Mouse (Mus musculus): ENCODE data around the gene Cldn7.

GRCm38 (mm10) chr11:69995391-69995960, 30.9 kb downstream of the Cldn7 start, which contains the start of gene Phf23:
- TF ChIP-seq CTCF (IDR thresholded peaks at IDR 0.05; ENCODE audit: insufficient read depth, low read length) (peak; percentile 25; the same call in 1 of the 2 replicates), POLR2A (IDR thresholded peaks at IDR 0.05; ENCODE audit: borderline replicate concordance, extremely low read depth, low read depth, low read length) (peak; percentile 65; the same call in 1 of the 2 replicates)
